Mouse (Mus musculus) CD4-positive naive resting alpha-beta T cell, adult 57 days (primary cell): Measurements from ENCODE around the gene Sbf1. TPM values are rescaled to one million over a fixed set of nuclear protein-coding genes. Genes with fewer than 3 reads are reported as not detected.

Experiments used
- total RNA-seq: library from RNA; stranded (reverse); gene quantifications from one replicate; pipeline ENCODE4 v1.2.4, GENCODE M21; 2023

Sbf1 gene
- total RNA-seq: 416 TPM

DNA sequence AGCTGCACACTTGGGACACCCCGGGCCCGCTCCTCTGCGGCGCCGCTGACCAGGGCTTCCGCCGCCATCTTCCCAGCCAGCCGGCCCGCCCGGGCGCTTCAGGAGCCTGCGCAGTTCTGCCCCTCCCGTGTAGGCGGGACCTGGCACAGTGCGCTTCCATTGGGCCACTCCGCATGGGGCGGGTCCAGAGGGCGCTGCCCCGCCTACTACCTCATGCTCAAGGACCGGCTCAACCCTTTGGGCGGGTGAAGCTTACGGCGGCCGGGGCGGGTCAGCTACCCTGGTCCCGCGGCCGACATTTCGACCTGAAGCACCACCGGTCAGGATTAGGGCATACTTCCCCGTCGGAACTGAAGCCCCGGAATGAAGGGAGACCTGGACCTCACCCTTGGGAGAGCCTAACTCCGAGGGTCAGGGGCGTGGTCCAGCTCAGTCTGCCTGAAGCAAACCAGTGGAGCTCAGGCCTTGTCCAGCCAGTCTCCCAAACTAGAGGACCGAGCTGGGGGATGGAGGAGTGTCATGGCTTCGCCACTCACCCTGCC is at the start of gene Sbf1:
TSS of gene Sbf1 (minus strand) at position 122 of the 542 bp plus-strand sequence.

DNA sequence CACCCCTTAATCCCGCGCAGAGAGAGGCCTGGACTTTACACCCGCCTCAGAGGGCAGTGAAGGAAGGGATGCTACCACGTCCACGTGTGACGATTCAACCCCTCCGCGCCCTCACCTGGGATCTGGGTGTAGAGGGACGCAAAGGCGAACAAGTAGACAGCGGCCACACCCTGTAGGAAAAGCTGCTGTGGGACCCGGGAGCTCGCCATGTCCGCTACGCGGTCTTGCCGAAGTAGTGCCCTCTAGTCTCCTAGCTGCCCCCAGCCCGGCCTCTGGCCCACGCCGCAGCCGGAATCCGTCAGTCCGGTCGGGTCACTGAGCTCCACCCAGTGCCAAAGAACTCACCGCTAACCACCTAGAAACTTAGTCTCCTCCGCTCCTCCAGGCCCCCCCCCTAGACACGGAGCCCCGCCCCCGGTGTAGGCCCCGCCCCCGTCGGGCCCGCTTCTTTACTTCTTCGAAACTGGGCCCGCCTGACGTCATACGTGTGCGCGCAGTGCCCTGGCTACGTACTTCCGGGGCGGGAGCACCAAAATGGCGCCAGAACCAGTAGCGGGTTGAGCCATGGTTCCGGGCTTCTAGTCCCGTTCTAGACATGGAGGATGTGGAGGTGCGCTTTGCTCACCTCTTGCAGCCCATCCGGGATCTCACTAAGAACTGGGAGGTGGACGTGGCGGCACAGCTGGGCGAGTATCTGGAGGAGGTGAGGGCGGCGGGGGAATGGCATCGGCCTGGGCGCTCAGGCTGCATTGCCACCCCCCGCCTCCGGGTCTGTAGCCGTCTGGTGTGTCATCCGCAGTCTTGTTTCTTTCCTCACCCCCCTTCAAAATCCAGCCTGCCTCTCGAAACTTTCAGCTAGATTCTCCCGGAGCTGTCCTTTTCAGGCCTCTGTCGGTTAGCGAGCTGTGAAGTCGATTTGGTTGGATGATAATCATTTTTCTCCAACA is 40.4 kb upstream of the Sbf1 start, which contains the start of the genes Lmf2 and Ncaph2:
TSS of gene Lmf2 (minus strand) at position 419 of the 947 bp plus-strand sequence.
TSS of gene Ncaph2 (plus strand) at position 479 of the 947 bp plus-strand sequence.

DNA sequence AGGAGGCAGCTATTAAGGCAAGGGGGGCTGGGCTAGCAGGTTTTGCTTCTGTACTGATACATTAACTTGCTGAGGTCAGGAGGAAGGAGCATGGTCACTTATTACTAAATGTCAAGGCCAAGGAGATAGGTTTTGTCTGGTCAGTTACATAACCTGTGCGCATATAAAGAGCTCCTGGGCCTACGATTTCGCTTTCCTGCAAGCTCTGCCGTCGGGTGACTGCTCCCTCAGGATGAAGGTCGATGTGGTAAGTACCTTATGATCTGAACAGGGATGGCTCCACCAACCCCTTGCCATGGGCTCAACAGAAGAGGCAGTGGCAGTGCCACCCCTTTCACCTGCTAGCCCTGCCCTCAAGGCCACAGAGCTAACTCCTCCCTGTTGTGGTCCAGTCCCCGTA is 19.2 kb upstream of the Sbf1 start, which contains the start of gene Miox:
TSS of gene Miox (plus strand) at position 128 of the 400 bp plus-strand sequence.

DNA sequence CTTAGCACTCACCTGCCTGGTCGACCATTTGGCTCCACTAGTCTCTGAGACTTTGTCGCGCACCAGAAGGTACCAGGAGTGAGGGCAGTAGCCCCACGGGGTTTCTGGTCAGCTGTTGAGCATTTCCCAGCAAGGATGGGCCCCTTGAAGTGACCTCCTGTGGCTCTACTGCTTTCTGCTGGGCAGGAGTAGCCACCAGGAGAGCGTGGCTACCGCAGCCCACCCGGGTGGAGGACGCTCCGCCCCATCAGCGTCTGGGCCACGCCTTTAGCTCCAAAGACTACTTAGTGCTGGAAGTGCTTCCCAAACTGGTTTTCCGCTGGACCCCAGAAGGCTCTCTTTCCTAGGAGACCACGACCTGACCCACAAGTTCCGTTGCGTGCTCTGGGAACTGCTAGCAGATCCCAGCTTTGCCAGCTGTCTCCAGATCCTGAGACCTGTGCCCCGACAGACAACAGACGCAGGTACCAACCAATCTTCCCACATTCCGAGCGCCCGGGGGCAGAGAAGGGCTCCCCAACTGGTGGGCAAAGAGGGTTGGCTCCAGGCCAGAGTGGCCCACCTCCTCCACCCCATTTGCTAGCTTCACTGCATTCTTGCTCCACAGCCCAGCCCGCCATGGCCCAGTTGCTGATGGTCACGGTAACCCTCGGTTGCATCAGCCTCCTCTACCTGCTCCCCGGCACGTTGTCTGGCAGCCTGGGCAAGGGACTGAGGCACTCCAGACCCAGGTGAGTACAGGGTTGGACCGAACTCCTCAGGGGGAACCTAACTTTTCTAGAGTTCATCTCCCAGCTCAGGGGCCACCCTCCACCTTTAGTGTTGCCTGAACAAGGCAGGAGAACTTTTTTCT is 7.8 kb upstream of the Sbf1 start, which contains the start of gene Adm2:
TSS of gene Adm2 (plus strand) at position 51 of the 853 bp plus-strand sequence.

Other genes with a start within 250 kb of the Sbf1 start
- gene Trabd, start 240.2 kb downstream of the Sbf1 start, total RNA-seq: 45.4 TPM
- gene Selenoo, start 226.2 kb downstream of the Sbf1 start, total RNA-seq: 25.5 TPM
- 39.6 TPM for gene Tubgcp6, start 192.2 kb downstream of the Sbf1 start, total RNA-seq
- gene Hdac10, start 186.6 kb downstream of the Sbf1 start, total RNA-seq: 24.8 TPM
- 3.4 TPM for gene Mapk12, start 174.6 kb downstream of the Sbf1 start, total RNA-seq
- gene Mapk11, start 165.7 kb downstream of the Sbf1 start, total RNA-seq: 29.8 TPM
- gene Plxnb2, start 134.5 kb downstream of the Sbf1 start, total RNA-seq: 2.9 TPM
- gene Dennd6b, start 118.8 kb downstream of the Sbf1 start, total RNA-seq: 24.3 TPM
- gene Ppp6r2, start 103.8 kb downstream of the Sbf1 start, total RNA-seq: 42.9 TPM
- gene Adm2, start 7.4 kb upstream of the Sbf1 start, total RNA-seq: not detected
- gene Miox, start 19.1 kb upstream of the Sbf1 start, total RNA-seq: not detected
- 52.1 TPM for gene Lmf2, start 40.3 kb upstream of the Sbf1 start, total RNA-seq
- gene Ncaph2, start 40.4 kb upstream of the Sbf1 start, total RNA-seq: 133 TPM
- 18.3 TPM for gene Sco2, start 58.5 kb upstream of the Sbf1 start, total RNA-seq
- 0.50 TPM for gene Tymp, start 61.7 kb upstream of the Sbf1 start, total RNA-seq
- 1.7 TPM for gene Odf3b, start 64.0 kb upstream of the Sbf1 start, total RNA-seq
- gene Klhdc7b, start 69.6 kb upstream of the Sbf1 start, total RNA-seq: not detected
- not detected for gene Syce3, start 95.2 kb upstream of the Sbf1 start, total RNA-seq
- gene Cpt1b, start 110.6 kb upstream of the Sbf1 start, total RNA-seq: 2.2 TPM
- 9.0 TPM for gene C730034F03Rik, start 114.3 kb upstream of the Sbf1 start, total RNA-seq
- gene Gm44502, start 114.4 kb upstream of the Sbf1 start, total RNA-seq: 2.9 TPM
- 194 TPM for gene Chkb, start 114.6 kb upstream of the Sbf1 start, total RNA-seq
- gene Mapk8ip2, start 138.6 kb upstream of the Sbf1 start, total RNA-seq: not detected
- gene Arsa, start 162.1 kb upstream of the Sbf1 start, total RNA-seq: 13.7 TPM
- 1.0 TPM for gene Shank3, start 184.3 kb upstream of the Sbf1 start, total RNA-seq